Mouse (Mus musculus) embryonic facial prominence, embryonic 11.5 days (tissue): ENCODE data around the gene Apol8. TPM values are rescaled to one million over a fixed set of nuclear protein-coding genes. Genes with fewer than 3 reads are reported as not detected.
"Not testable (repeated sequence)": the region's sequence is repeated elsewhere in the genome, so short reads cannot be mapped to it uniquely, and the experiment has no call there.

Experiments used
- ATAC-seq: fragments of 200-750 bp; cut with Nextera tagmentation; replicated peaks from 2 replicates; pipeline ENCODE4 v1.8.0; 2017; ENCODE audit warnings: low read depth; ENCODE audit not compliant: insufficient number of reproducible peaks, low FRiP score, low TSS enrichment
- DNase-seq: peaks from one replicate; pipeline ENCODE4 v3.0.0-alpha.2; 2015; ENCODE audit warnings: low spot score
- H3K27ac ChIP-seq: fragments of 300-500 bp; sonication (generic); replicated peaks from 2 replicates; pipeline ENCODE4 v1.5.1; 2014; ENCODE audit warnings: mild to moderate bottlenecking, low read depth, low read length, control low read depth
- H3K27me3 ChIP-seq: fragments of 300-500 bp; sonication (generic); 2 replicates; pipeline ENCODE4 v1.6.1; 2014; ENCODE audit warnings: mild to moderate bottlenecking, low read length, moderate library complexity, mixed read lengths; ENCODE audit not compliant: control insufficient read depth, insufficient read depth
- H3K36me3 ChIP-seq: fragments of 300-500 bp; sonication (generic); replicated peaks from 2 replicates; pipeline ENCODE4 v1.6.1; 2014; ENCODE audit warnings: low read depth, mild to moderate bottlenecking, low read length, moderate library complexity, mixed read lengths; ENCODE audit not compliant: control insufficient read depth, insufficient read depth
- H3K4me1 ChIP-seq: fragments of 300-500 bp; sonication (generic); 2 replicates; pipeline ENCODE4 v1.6.1; 2014; ENCODE audit warnings: low read length, mixed read lengths; ENCODE audit not compliant: control insufficient read depth, insufficient read depth
- H3K4me2 ChIP-seq: fragments of 300-500 bp; sonication (generic); 2 replicates; pipeline ENCODE4 v1.6.1; 2014; ENCODE audit warnings: low read depth, mild to moderate bottlenecking, control low read depth, low read length, moderate library complexity
- H3K4me3 ChIP-seq: fragments of 300-500 bp; sonication (generic); 2 replicates; pipeline ENCODE4 v1.5.1; 2014; ENCODE audit warnings: low read depth, low read length, control low read depth
- H3K9ac ChIP-seq: fragments of 300-500 bp; sonication (generic); replicated peaks from 2 replicates; pipeline ENCODE4 v1.6.1; 2014; ENCODE audit warnings: mild to moderate bottlenecking, control low read depth, low read length
- H3K9me3 ChIP-seq: fragments of 300-500 bp; sonication (generic); replicated peaks from 2 replicates; pipeline ENCODE4 v1.6.1; 2016; ENCODE audit warnings: mild to moderate bottlenecking, low read length, inconsistent platforms, mixed read lengths; ENCODE audit not compliant: control insufficient read depth
- WGBS: fragments of 180-500 bp; shearing (Covaris S2); extraction: QIAGEN DNeasy Blood & Tissue Kit; methylation state at CpG from one replicate; pipeline ENCODE4 v1.1.7; 2014; 5-methylcytosine and 5-hydroxymethylcytosine counted together
- polyA plus RNA-seq: library from polyadenylated mRNA; unstranded; fragments of >200 nt; fragmentation: Nextera tagmentation; extraction: Ambion mirVana; gene quantifications from 2 replicates; pipeline ENCODE4 v1.2.1, GENCODE M21; 2014

Apol8 gene
- polyA plus RNA-seq, 1 experiment from 2014 or later = 0.29 TPM

DNA sequence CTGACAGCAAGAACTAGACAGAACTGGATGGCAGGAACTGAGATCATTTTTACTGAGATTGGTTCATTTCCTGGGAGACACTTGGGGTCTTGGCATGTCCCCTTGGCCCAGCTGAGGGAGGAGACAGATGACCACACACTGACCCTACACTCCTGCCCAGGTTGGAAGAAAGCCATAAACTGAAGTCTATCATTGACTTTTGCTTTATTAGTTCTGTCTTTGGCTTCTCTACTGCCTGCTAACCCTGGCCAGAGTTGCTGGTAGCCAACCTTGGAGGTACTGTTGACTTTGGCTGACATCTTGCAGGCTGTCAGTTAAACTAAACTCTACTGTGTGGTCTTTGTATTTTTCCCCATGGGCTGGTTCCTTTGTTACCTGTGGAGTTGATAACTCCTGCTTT is 11.7 kb downstream of the Apol8 start:
- DNase-seq = no peak
- H3K4me3 ChIP-seq = no peak overlapping the region
- no peak for ATAC-seq
- H3K4me2 ChIP-seq = no peak overlapping the region
- no peak overlapping the region for H3K27ac ChIP-seq
- H3K36me3 ChIP-seq = no peaks in the 10 kb centered on the region
- H3K4me1 ChIP-seq = no peaks in the 10 kb centered on the region
- H3K27me3 ChIP-seq = no peaks in the 10 kb centered on the region
- H3K9ac ChIP-seq = no peak overlapping the region
- no peaks in the 10 kb centered on the region for H3K9me3 ChIP-seq

DNA sequence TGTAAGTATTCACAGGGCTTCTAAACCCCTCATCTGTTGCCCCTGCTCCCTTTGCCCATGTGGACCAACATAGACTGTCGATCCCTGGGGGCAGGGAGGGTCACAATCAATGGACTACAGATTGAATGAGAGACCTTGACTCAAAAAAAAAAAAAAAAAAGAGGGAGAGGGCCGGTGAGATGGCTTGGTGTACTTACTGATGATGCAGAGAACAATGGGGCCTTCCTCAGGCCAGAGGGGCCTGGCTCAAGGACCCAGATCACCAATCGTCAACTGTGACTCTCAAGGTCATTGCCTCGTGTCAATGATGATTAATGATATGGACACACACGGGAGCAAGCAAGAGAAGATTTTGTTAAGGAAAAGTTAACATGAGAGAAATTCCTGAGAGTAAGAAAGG is 12.2 kb downstream of the Apol8 start:
- Histone ChIP-seq H3K4me2 (no peak overlapping the region), H3K9me3 (no peaks in the 10 kb centered on the region), H3K4me3 (no peak overlapping the region), H3K4me1 (no peaks in the 10 kb centered on the region), H3K36me3 (no peaks in the 10 kb centered on the region), H3K27me3 (no peaks in the 10 kb centered on the region), H3K27ac (no peak overlapping the region), H3K9ac (no peak overlapping the region)
- no peak for DNase-seq
- WGBS = 44% methylated on average over 5 of the region's 5 CpGs
- ATAC-seq = no peak

DNA sequence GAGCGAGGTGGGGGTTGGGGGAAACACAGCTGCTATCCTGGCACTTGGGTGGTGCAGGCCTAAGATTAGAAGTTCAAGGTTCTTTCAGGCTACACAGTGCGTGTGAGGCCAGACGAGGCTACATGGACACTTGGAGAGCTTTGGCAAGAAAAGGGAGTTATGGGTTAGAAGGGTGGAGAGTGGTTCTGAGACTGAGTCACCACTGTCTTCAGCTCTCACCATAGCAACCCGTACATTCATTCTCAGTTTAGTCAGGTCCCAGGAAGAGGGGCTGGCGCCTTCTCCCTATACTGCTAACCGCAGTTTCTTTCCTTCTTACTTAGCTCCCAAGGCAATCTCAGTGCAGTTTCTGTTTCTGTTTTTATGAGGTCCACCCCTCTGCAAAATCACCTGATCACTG is 15.2 kb downstream of the Apol8 start:
- not testable (repeated sequence) for H3K27me3 ChIP-seq, H3K36me3 ChIP-seq, H3K9ac ChIP-seq, H3K4me1 ChIP-seq, ATAC-seq, H3K9me3 ChIP-seq, H3K4me3 ChIP-seq, H3K4me2 ChIP-seq, DNase-seq, H3K27ac ChIP-seq
- 82% methylated on average over 6 of the region's 6 CpGs for WGBS

DNA sequence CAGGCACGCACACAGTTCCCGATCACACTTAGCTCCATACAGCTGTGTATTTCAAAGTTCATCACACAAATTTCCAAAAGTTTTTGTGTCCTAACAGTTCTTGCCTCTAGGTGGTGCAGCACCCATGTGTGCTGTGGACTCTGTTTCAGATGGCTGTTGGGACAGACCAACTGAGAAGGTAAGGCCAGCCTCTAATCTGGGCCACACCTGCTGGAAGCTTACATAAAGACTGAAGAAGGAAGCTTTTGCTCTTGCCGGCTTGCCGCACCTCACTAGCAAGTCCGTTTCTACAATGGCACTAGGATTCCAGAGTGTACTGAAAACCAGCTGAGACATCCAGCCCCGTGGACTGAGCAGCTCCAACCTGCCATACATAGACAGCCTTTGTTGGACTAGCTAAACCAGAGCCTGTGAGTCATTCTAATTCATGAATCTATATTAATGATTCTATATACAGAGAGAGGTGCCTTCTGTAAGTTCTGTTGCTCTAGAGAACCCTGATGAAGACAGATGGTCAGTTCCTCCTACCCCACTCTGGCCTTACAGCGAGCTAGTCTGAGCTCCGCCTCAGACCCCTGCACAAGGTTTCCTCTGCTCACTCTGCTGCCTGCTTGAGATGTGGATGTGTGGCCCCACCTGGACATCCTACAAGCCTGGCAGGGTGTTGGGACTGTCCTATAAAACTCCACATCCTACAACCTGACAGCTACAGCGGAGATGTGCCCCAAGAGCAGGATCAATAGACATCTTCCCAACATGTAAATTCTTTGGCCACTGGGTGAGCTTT is 16.1 kb downstream of the Apol8 start:
- H3K4me3 ChIP-seq = no peak overlapping the region
- no peaks in the 10 kb centered on the region for H3K36me3 ChIP-seq
- H3K4me1 ChIP-seq = no peaks in the 10 kb centered on the region
- H3K4me2 ChIP-seq = no peak overlapping the region
- no peak overlapping the region for H3K9ac ChIP-seq
- H3K27me3 ChIP-seq = no peaks in the 10 kb centered on the region
- DNase-seq (peak; percentile 6), ATAC-seq (no peak)
- no peak overlapping the region for H3K27ac ChIP-seq
- H3K9me3 ChIP-seq = no peaks in the 10 kb centered on the region
- WGBS = 77% methylated on average over 9 of the region's 9 CpGs

DNA sequence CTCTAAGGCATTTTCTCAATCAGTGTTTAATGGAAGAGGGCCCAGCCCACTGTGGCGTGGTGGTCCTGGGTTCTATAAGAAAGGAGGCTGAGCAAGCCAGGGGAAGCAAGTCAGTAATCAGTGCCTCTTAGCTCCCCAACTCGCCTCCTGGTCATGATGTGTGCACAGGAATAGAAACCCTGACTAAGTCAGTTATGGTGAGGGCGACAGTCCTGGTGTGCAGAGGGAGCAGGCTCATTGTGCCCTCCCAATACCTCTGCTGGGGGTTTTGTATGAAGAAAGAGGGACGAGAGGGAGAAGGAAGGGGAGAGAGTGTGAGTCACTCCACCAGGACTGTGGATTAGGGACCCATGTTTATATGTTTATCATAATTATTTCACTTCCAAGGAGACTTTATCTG is 22.9 kb downstream of the Apol8 start:
- H3K36me3 ChIP-seq, H3K4me1 ChIP-seq, H3K4me3 ChIP-seq, H3K4me2 ChIP-seq, DNase-seq, H3K27ac ChIP-seq, H3K9ac ChIP-seq, H3K27me3 ChIP-seq, ATAC-seq, H3K9me3 ChIP-seq: not testable (repeated sequence)
- 65% methylated on average over 4 of the region's 4 CpGs for WGBS

DNA sequence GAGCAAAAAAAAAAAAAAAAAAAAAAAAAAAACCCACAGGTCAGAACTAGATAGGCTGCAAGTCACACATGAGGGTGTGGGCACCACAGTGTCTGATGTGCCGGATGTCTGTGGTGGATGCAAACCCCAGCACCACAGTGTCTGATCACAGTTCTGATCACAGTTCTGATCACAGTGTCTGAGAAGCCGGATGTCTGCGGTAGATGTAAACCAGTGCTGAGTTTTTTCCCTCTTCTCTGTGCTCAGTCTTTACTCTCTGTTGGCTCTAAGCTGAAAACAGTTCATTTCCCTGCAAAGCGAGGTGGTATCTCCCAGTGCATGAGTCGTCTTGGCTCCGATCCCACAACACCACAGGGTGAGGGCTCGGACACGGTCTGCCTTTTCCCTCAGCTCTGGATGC is 23.4 kb downstream of the Apol8 start:
- DNase-seq, H3K4me2 ChIP-seq, H3K4me3 ChIP-seq, H3K36me3 ChIP-seq, H3K9ac ChIP-seq, ATAC-seq, H3K27me3 ChIP-seq, H3K9me3 ChIP-seq, H3K27ac ChIP-seq, H3K4me1 ChIP-seq: not testable (repeated sequence)
- 87% methylated on average over 8 of the region's 8 CpGs for WGBS

DNA sequence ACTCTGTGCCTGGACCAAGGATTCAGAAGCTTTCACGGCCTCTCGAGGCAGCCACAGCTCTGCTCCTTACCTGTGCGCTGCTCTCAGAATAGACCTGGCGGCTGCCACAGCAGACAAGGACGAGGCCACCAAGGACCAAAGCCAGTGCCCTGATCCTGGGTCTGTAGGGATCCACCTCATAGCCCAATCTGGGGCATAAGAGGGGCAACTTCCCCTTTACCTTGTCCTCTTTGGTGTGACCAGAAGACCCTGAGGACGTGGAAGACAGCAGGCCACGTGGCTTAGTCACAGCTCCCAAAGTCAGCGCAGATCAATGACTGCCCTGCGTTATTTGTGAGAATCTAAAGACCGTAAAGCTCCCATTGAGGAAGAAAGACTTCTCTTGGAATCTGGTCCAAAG is 24.0 kb downstream of the Apol8 start:
- H3K27me3 ChIP-seq, H3K9me3 ChIP-seq, ATAC-seq, DNase-seq, H3K4me3 ChIP-seq, H3K27ac ChIP-seq, H3K4me1 ChIP-seq, H3K4me2 ChIP-seq, H3K36me3 ChIP-seq, H3K9ac ChIP-seq: not testable (repeated sequence)
- WGBS = 75% methylated on average over 10 of the region's 10 CpGs

DNA sequence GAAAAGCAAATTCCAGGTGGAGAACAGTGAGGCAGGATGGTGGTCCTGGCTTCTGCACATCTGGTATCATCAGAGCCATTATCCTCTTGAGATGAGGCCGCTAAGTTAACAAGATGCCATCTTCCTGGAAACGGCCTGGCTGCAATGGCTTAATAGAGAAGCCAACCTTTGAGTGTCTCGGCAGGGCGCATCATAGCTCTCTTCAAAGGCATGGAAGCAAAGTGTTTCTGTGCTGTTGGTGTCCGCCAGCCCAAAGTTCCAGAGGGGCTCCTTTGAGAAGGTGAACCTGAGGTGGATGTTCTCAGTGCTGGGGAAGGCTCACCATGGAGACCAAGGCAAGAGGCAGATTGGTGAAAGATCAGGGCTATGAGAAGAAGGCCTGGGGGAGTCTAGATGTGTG is 25.2 kb downstream of the Apol8 start:
- H3K27ac ChIP-seq = no peak overlapping the region
- ATAC-seq (no peak), DNase-seq (no peak)
- H3K4me3 ChIP-seq = no peak overlapping the region
- H3K9me3 ChIP-seq = no peaks in the 10 kb centered on the region
- H3K36me3 ChIP-seq = no peaks in the 10 kb centered on the region
- H3K27me3 ChIP-seq = no peaks in the 10 kb centered on the region
- no peaks in the 10 kb centered on the region for H3K4me1 ChIP-seq
- no peak overlapping the region for H3K4me2 ChIP-seq
- H3K9ac ChIP-seq = no peak overlapping the region
- WGBS = 88% methylated on average over 5 of the region's 5 CpGs
